Comparison of ENCODE assay signal across 8 mouse cellular contexts in the genomic region with DNA sequence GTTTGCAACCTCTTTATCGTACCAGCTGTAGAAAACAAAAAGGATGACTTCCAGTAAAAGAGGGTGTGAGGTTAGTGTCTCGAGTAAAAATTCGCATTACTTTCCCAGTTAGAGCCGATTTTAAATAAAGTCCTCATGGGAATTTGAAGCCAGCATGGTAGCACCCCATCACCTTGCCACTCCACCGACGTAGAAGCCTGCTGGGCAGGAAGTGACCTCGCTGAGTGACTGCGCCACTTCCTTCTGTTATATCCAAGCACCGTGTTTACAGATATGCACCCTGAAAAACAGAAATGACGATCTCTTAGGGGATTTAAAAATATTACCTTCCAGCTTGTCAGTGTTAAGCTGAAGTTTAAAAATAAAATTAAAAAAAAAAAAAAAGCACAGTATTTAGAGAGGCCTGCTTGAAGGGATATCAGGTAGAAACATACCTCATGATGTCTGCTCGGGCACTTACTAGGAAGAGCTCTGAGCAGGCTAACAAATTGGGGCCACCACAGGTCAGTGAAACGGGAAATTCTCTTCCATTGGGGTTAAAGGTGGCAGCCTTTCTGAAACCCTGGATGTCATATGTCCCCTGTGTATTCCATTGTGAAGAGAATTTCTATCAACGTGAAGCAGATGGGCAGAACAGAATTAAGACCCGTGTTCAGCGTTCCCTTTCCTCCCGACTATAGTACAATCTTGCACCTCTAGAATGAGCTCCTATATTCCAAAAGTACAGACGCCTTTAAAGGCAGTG.
DNase-seq lines count a peak whose midpoint lies in the region; ATAC-seq and TF ChIP-seq lines count a peak whose summit lies in the region.
"Had no signal": no experiment of that assay in that cellular context is flagged by ENCODE, and none has a peak within 500 bp of the region (broad histone marks: within the 10 kb centered on the region; RNA-seq: fewer than 3 reads in every experiment).

No protein-coding gene starts in this region.

- no peak overlapping the region for H3K27ac ChIP-seq in lung, postnatal 0 days (ENCODE audit: low read length)
- no peak overlapping the region for H3K27ac ChIP-seq in forebrain, embryonic 15.5 days (replicated peaks)
- H3K27ac ChIP-seq in limb, embryonic 13.5 days: no peak overlapping the region
- no peak overlapping the region for H3K27ac ChIP-seq in stomach, embryonic 15.5 days

- H3K36me3 ChIP-seq in lung, postnatal 0 days (ENCODE audit: insufficient read depth, low read length): no peaks in the 10 kb centered on the region
- no peaks in the 10 kb centered on the region for H3K36me3 ChIP-seq in forebrain, embryonic 15.5 days
- no peaks in the 10 kb centered on the region for H3K36me3 ChIP-seq in limb, embryonic 13.5 days
- H3K36me3 ChIP-seq in stomach, embryonic 15.5 days: no peaks in the 10 kb centered on the region

- peak overlapping the region; percentile 50 for H3K4me2 ChIP-seq in lung, postnatal 0 days (replicated peaks; ENCODE audit: low read depth, low read length)
- H3K4me2 ChIP-seq in forebrain, embryonic 15.5 days (replicated peaks): peak overlapping the region; percentile 36
- H3K4me2 ChIP-seq in limb, embryonic 13.5 days (replicated peaks): peak overlapping the region; percentile 65
- H3K4me2 ChIP-seq in stomach, embryonic 15.5 days: peak overlapping the region; percentile 46

- WGBS in lung, postnatal 0 days: 39% methylated on average over 17 of the region's 17 CpGs
- 55% methylated on average over 17 of the region's 17 CpGs for WGBS in forebrain, embryonic 15.5 days
- WGBS in limb, embryonic 13.5 days: 39% methylated on average over 17 of the region's 17 CpGs
- 40% methylated on average over 17 of the region's 17 CpGs for WGBS in stomach, embryonic 15.5 days

- ATAC-seq in lung, postnatal 0 days: no peak
- ATAC-seq in forebrain, embryonic 15.5 days (replicated peaks): no peak
- ATAC-seq in limb, embryonic 13.5 days (ENCODE audit: low FRiP score, low read depth): no peak
- ATAC-seq in stomach, embryonic 15.5 days (ENCODE audit: insufficient read depth, low FRiP score, low read depth): no peak

- TF ChIP-seq CTCF in lung, postnatal 0 days (IDR thresholded peaks at IDR 0.05): no peak

- no peak overlapping the region for H3K9ac ChIP-seq in lung, postnatal 0 days (replicated peaks; ENCODE audit: low read depth)
- no peak overlapping the region for H3K9ac ChIP-seq in forebrain, embryonic 15.5 days (replicated peaks)
- peak overlapping the region; percentile 45; the same call in 1 of the 2 replicates for H3K9ac ChIP-seq in limb, embryonic 13.5 days
- H3K9ac ChIP-seq in stomach, embryonic 15.5 days: no peak overlapping the region

- TF ChIP-seq EP300 in lung, postnatal 0 days (IDR thresholded peaks at IDR 0.05): no peak

- no peaks in the 10 kb centered on the region for H3K9me3 ChIP-seq in lung, postnatal 0 days (ENCODE audit: low read length)
- no peaks in the 10 kb centered on the region for H3K9me3 ChIP-seq in forebrain, embryonic 15.5 days
- H3K9me3 ChIP-seq in limb, embryonic 13.5 days: no peaks in the 10 kb centered on the region
- H3K9me3 ChIP-seq in stomach, embryonic 15.5 days: no peaks in the 10 kb centered on the region

- DNase-seq in lung, postnatal 0 days (ENCODE audit: low spot score): no peak
- DNase-seq in lung, postnatal 4 days: no peak
- no peak for DNase-seq in cerebellum, adult 8-10 months
- no peak for DNase-seq in adipocyte (ENCODE audit: low spot score)

- H3K4me1 ChIP-seq in lung, postnatal 0 days (ENCODE audit: insufficient read depth, low read depth, low read length): no peaks in the 10 kb centered on the region
- H3K4me1 ChIP-seq in forebrain, embryonic 15.5 days: peaks cover 3% of the 10 kb centered on the region; the same call in 1 of the 2 replicates
- H3K4me1 ChIP-seq in limb, embryonic 13.5 days: peaks cover 5% of the 10 kb centered on the region; the same call in 1 of the 2 replicates
- no peaks in the 10 kb centered on the region for H3K4me1 ChIP-seq in stomach, embryonic 15.5 days

- H3K4me3 ChIP-seq in lung, postnatal 0 days (ENCODE audit: low read depth, low read length): peak overlapping the region; percentile 8; the same call in 1 of the 2 replicates
- no peak overlapping the region for H3K4me3 ChIP-seq in forebrain, embryonic 15.5 days
- peak overlapping the region; percentile 32 for H3K4me3 ChIP-seq in limb, embryonic 13.5 days
- H3K4me3 ChIP-seq in stomach, embryonic 15.5 days (replicated peaks): peak overlapping the region; percentile 9; the same call in 1 of the 2 replicates
- H3K4me3 ChIP-seq: erythroblast, embryonic 14.5 days had no signal

- H3K27me3 ChIP-seq in lung, postnatal 0 days (replicated peaks; ENCODE audit: insufficient read depth, low read length): no peaks in the 10 kb centered on the region
- H3K27me3 ChIP-seq in forebrain, embryonic 15.5 days: no peaks in the 10 kb centered on the region
- H3K27me3 ChIP-seq in limb, embryonic 13.5 days: 0 out of 2 replicates have a peak, but pooled peaks cover 3% of the 10 kb centered on the region
- H3K27me3 ChIP-seq in stomach, embryonic 15.5 days (replicated peaks): no peaks in the 10 kb centered on the region
